8 mouse cellular contexts compared by ENCODE assay signal in the genomic region with DNA sequence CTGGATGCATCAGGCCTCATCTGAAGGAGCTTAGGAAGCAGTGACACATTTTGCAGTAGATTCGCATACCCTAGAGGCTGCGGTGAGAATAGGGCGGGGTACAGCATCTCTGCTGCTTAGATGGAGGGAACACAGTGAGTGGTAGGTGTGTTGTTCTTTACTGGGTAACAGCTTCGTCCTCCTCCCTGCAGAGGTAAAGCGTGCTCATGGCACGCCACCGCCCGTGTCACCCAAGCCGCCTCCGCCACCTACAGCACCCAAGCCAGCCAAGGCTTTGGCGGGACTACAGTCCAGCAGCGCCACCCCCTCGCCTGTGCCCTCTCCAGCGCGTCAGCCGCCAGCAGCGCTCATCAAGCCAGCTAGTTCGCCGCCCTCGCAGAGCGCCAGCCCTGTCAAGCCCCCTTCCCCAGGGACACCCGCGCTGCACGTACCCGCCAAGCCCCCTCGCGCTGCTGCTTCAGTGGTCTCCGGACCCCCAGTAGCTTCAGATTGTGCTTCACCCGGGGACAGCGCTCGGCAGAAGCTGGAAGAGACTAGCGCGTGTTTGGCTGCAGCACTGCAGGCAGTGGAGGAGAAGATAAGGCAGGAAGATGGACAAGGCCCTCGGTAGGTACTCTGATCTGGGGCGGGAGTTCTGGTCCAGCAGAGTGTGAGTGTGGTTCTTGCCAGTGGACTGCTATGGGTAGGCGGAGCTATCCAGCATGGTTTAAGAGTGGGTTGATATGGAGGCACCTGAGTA. TPM values are rescaled to one million over a fixed set of nuclear protein-coding genes. Genes with fewer than 3 reads are reported as not detected.
DNase-seq lines count a peak whose midpoint lies in the region; ATAC-seq and TF ChIP-seq lines count a peak whose summit lies in the region.

No protein-coding gene starts in this region.

- no peak overlapping the region for H3K4me3 ChIP-seq in kidney, postnatal 0 days (replicated peaks; ENCODE audit: low read depth, low read length)
- H3K4me3 ChIP-seq in heart, embryonic 12.5 days, result peak overlapping the region; percentile 34
- peak overlapping the region; percentile 18; the same call in 1 of the 2 replicates for H3K4me3 ChIP-seq in limb, embryonic 12.5 days (replicated peaks)

- DNase-seq in kidney, postnatal 0 days (ENCODE audit: low spot score), result no peak
- no peak for DNase-seq in kidney, adult 8-10 months
- peak; percentile 69 for DNase-seq in cerebellum, adult 9-11 months
- peak; percentile 68 to 80 for DNase-seq in right cerebral cortex, adult 2 months (ENCODE audit: low spot score in 2 of 2)
- no peak for DNase-seq in urinary bladder, postnatal 25 days (ENCODE audit: low spot score)
- no peak for DNase-seq in thymus, adult 18-20 months

- no peak overlapping the region for H3K27ac ChIP-seq in kidney, postnatal 0 days
- H3K27ac ChIP-seq in heart, embryonic 12.5 days (ENCODE audit: poor library complexity, severe bottlenecking), result no peak overlapping the region
- H3K27ac ChIP-seq in limb, embryonic 12.5 days, result no peak overlapping the region

- H3K4me2 ChIP-seq in kidney, postnatal 0 days (ENCODE audit: low read length), result peak overlapping the region; percentile 44
- peak overlapping the region; percentile 70 for H3K4me2 ChIP-seq in heart, embryonic 12.5 days
- H3K4me2 ChIP-seq in limb, embryonic 12.5 days, result peak overlapping the region; percentile 39

- peaks cover 36% of the 10 kb centered on the region for H3K36me3 ChIP-seq in kidney, postnatal 0 days (ENCODE audit: insufficient read depth, low read length)
- H3K36me3 ChIP-seq in heart, embryonic 12.5 days, result peaks cover 39% of the 10 kb centered on the region
- peaks cover 87% of the 10 kb centered on the region for H3K36me3 ChIP-seq in limb, embryonic 12.5 days

- no peaks in the 10 kb centered on the region for H3K4me1 ChIP-seq in kidney, postnatal 0 days (replicated peaks; ENCODE audit: insufficient read depth, low read length)
- peaks cover 14% of the 10 kb centered on the region for H3K4me1 ChIP-seq in heart, embryonic 12.5 days (replicated peaks)
- peaks cover 9% of the 10 kb centered on the region for H3K4me1 ChIP-seq in limb, embryonic 12.5 days (replicated peaks)

- no peaks in the 10 kb centered on the region for H3K9me3 ChIP-seq in kidney, postnatal 0 days (replicated peaks; ENCODE audit: low read length)
- H3K9me3 ChIP-seq in heart, embryonic 12.5 days (replicated peaks), result no peaks in the 10 kb centered on the region
- no peaks in the 10 kb centered on the region for H3K9me3 ChIP-seq in limb, embryonic 12.5 days

- no peak overlapping the region for H3K9ac ChIP-seq in kidney, postnatal 0 days (ENCODE audit: low read depth, low read length)
- peak overlapping the region; percentile 67 for H3K9ac ChIP-seq in heart, embryonic 12.5 days
- peak overlapping the region; percentile 47; the same call in 1 of the 2 replicates for H3K9ac ChIP-seq in limb, embryonic 12.5 days (replicated peaks)

- ATAC-seq in kidney, postnatal 0 days (replicated peaks; ENCODE audit: low FRiP score, low read depth), result peak; percentile 35; the same call in 1 of the 2 replicates
- 0 out of 2 replicates have a peak, but pooled peaks have one; percentile 19 for ATAC-seq in heart, embryonic 12.5 days (ENCODE audit: insufficient number of reproducible peaks, low FRiP score)
- 0 out of 2 replicates have a peak, but pooled peaks have one; percentile 14 for ATAC-seq in limb, embryonic 12.5 days (ENCODE audit: insufficient number of reproducible peaks, insufficient read depth, low FRiP score, low TSS enrichment, low read depth)

- no peak for TF ChIP-seq CTCF in kidney, postnatal 0 days (IDR thresholded peaks at IDR 0.05; ENCODE audit: low read depth)

- no peaks in the 10 kb centered on the region for H3K27me3 ChIP-seq in kidney, postnatal 0 days (ENCODE audit: insufficient read depth, low read length)
- H3K27me3 ChIP-seq in heart, embryonic 12.5 days (replicated peaks), result peaks cover 53% of the 10 kb centered on the region
- 0 out of 2 replicates have a peak, but pooled peaks cover 9% of the 10 kb centered on the region for H3K27me3 ChIP-seq in limb, embryonic 12.5 days

- WGBS in kidney, postnatal 0 days, result 25% methylated on average over 36 of the region's 36 CpGs
- WGBS in heart, embryonic 12.5 days, result 19% methylated on average over 36 of the region's 36 CpGs
- 30% methylated on average over 36 of the region's 36 CpGs for WGBS in limb, embryonic 12.5 days

RNA-seq across cellular contexts. Expression of a gene that starts 18.1 kb away (rescaled TPM):
- polyA plus RNA-seq in kidney, postnatal 0 days (2015; fragmentation: Nextera tagmentation; extraction: Ambion mirVana), result 0.82 and 1.1 TPM in 2 replicates
- polyA plus RNA-seq in heart, embryonic 12.5 days (2016; fragmentation: Nextera tagmentation; extraction: Ambion mirVana), result 0.64 and 0.77 TPM in 2 replicates
- polyA plus RNA-seq in limb, embryonic 12.5 days (2016; fragmentation: Nextera tagmentation; extraction: Ambion mirVana), result 6.1 and 6.5 TPM in 2 replicates

RNA-seq across cellular contexts. Expression of a gene that starts 21.2 kb away (rescaled TPM):
- polyA plus RNA-seq in kidney, postnatal 0 days (2015; fragmentation: Nextera tagmentation; extraction: Ambion mirVana), result 59.4 and 67.3 TPM in 2 replicates
- 71.8 and 81.4 TPM in 2 replicates for polyA plus RNA-seq in heart, embryonic 12.5 days (2016; fragmentation: Nextera tagmentation; extraction: Ambion mirVana)
- 97.4 and 101 TPM in 2 replicates for polyA plus RNA-seq in limb, embryonic 12.5 days (2016; fragmentation: Nextera tagmentation; extraction: Ambion mirVana)

RNA-seq across cellular contexts. Expression of a gene that starts 27.5 kb away (rescaled TPM):
- 3.5 and 3.7 TPM in 2 replicates for polyA plus RNA-seq in kidney, postnatal 0 days (2015; fragmentation: Nextera tagmentation; extraction: Ambion mirVana)
- polyA plus RNA-seq in heart, embryonic 12.5 days (2016; fragmentation: Nextera tagmentation; extraction: Ambion mirVana), result 1.2 TPM in 2 replicates
- 3.2 and 4.0 TPM in 2 replicates for polyA plus RNA-seq in limb, embryonic 12.5 days (2016; fragmentation: Nextera tagmentation; extraction: Ambion mirVana)

RNA-seq across cellular contexts. Expression of a gene that starts 27.6 kb away (rescaled TPM):
- 24.1 and 24.2 TPM in 2 replicates for polyA plus RNA-seq in kidney, postnatal 0 days (2015; fragmentation: Nextera tagmentation; extraction: Ambion mirVana)
- polyA plus RNA-seq in heart, embryonic 12.5 days (2016; fragmentation: Nextera tagmentation; extraction: Ambion mirVana), result 17.8 and 20.5 TPM in 2 replicates
- 34.7 and 35.5 TPM in 2 replicates for polyA plus RNA-seq in limb, embryonic 12.5 days (2016; fragmentation: Nextera tagmentation; extraction: Ambion mirVana)

RNA-seq across cellular contexts. Expression of a gene that starts 32.8 kb away (rescaled TPM):
- 1.2 and 1.6 TPM in 2 replicates for polyA plus RNA-seq in kidney, postnatal 0 days (2015; fragmentation: Nextera tagmentation; extraction: Ambion mirVana)
- polyA plus RNA-seq in heart, embryonic 12.5 days (2016; fragmentation: Nextera tagmentation; extraction: Ambion mirVana), result not detected in 2 replicates
- polyA plus RNA-seq in limb, embryonic 12.5 days (2016; fragmentation: Nextera tagmentation; extraction: Ambion mirVana), result not detected in 2 replicates

Comparison
In these comparisons a context has a peak if more than half of its experiments do, and no peak if none do; other contexts are left out.
1. DNase-seq: peak in cerebellum, adult 9-11 months (single experiment) and right cerebral cortex, adult 2 months (2 of 2); none in kidney, postnatal 0 days (single experiment), kidney, adult 8-10 months (0 of 2), urinary bladder, postnatal 25 days (single experiment) and thymus, adult 18-20 months (0 of 2).
2. Peak in every context shown above with its lines, with median percentiles within 50 percentile points of each other: ATAC-seq and H3K4me2 ChIP-seq.